Mouse (Mus musculus) embryonic facial prominence, embryonic 10.5 days (tissue): Measurements from ENCODE around the gene Tmem127. TPM values are rescaled to one million over a fixed set of nuclear protein-coding genes. Genes with fewer than 3 reads are reported as not detected.
"Not testable (repeated sequence)": the region's sequence is repeated elsewhere in the genome, so short reads cannot be mapped to it uniquely, and the experiment has no call there.

ENCODE experiments used
- DNase-seq: peaks from one replicate; pipeline ENCODE4 v3.0.0-alpha.2; 2017; ENCODE audit warnings: low spot score
- H3K27ac ChIP-seq: fragments of 300-500 bp; sonication (generic); replicated peaks from 2 replicates; pipeline ENCODE4 v1.5.1; 2016; ENCODE audit warnings: mild to moderate bottlenecking
- H3K27me3 ChIP-seq: fragments of 300-500 bp; sonication (generic); replicated peaks from 2 replicates; pipeline ENCODE4 v1.6.1; 2016; ENCODE audit warnings: low read depth, mild to moderate bottlenecking; ENCODE audit not compliant: poor library complexity, severe bottlenecking
- H3K36me3 ChIP-seq: fragments of 300-500 bp; sonication (generic); replicated peaks from 2 replicates; pipeline ENCODE4 v1.6.1; 2016; ENCODE audit warnings: mild to moderate bottlenecking, moderate library complexity
- H3K4me1 ChIP-seq: fragments of 300-500 bp; sonication (generic); 2 replicates; pipeline ENCODE4 v1.6.1; 2016
- H3K4me3 ChIP-seq: fragments of 300-500 bp; sonication (generic); 2 replicates; pipeline ENCODE4 v1.5.1; 2016; ENCODE audit warnings: mild to moderate bottlenecking, moderate library complexity
- H3K9me3 ChIP-seq: fragments of 300-500 bp; sonication (generic); 2 replicates; pipeline ENCODE4 v1.6.1; 2016; ENCODE audit warnings: mild to moderate bottlenecking
- WGBS: fragments of 180-500 bp; shearing (Covaris S2); methylation state at CpG from one replicate; pipeline ENCODE4 v1.1.7; 2016; 5-methylcytosine and 5-hydroxymethylcytosine counted together
- polyA plus RNA-seq: library from polyadenylated mRNA; unstranded; fragments of >200 nt; fragmentation: Nextera tagmentation; extraction: Ambion mirVana; gene quantifications from 2 replicates; pipeline ENCODE4 v1.2.1, GENCODE M21; 2016

Gene Tmem127
- polyA plus RNA-seq, 1 experiment from 2014 or later: 22.5 TPM

DNA sequence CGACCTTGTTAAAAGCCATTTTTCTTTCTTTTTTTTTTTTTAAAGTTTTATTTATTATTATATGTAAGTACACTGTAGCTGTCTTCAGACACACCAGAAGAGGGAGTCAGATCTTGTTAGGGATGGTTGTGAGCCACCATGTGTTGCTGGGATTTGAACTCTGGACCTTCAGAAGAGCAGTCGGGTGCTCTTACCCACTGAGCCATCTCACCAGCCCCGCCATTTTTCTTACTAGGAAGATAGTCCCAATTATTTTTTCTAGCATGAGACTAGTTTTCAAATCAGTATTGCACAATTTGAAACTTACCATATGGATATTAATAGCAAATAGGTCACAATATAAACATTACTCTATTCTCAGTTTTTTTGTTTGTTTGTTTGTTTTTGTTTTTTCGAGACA lies 24.3 kb downstream of the Tmem127 start:
- not testable (repeated sequence) for H3K9me3 ChIP-seq, DNase-seq, H3K4me3 ChIP-seq, H3K27me3 ChIP-seq, H3K27ac ChIP-seq
- WGBS: 92% methylated on average over 4 of the region's 4 CpGs
- Histone ChIP-seq H3K36me3 (peaks cover 14% of the 10 kb centered on the region), H3K4me1 (peaks cover 18% of the 10 kb centered on the region)

DNA sequence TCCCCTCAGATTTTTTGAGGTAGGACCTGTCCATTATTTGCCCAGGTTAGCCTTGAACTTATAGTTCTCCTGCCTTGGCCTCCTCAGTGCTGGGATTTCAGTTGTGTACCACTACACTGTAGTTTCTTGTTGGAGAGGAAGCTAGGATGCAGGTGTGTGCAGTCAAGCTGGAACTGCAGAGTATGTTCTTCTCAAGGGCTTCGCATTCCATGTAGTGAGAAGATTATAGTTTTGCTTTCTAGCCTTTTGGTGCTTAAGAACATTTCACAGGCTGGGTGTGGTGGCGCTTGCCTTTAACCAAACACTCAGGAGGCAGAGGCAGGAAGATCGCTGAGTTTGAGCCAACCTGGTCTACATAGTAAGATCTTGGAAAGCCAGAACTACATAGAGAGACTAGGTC lies 25.1 kb downstream of the Tmem127 start:
- H3K27ac ChIP-seq: no peak overlapping the region
- no peak for DNase-seq
- no peaks in the 10 kb centered on the region for H3K27me3 ChIP-seq
- no peak overlapping the region for H3K4me3 ChIP-seq
- peaks cover 14% of the 10 kb centered on the region for H3K36me3 ChIP-seq
- no peaks in the 10 kb centered on the region for H3K9me3 ChIP-seq
- 95% methylated on average over 3 of the region's 3 CpGs for WGBS
- H3K4me1 ChIP-seq: peaks cover 18% of the 10 kb centered on the region

GRCm38 (mm10) chr2:127274590-127274989 lies 26.9 kb downstream of the Tmem127 start:
- H3K9me3 ChIP-seq: no peaks in the 10 kb centered on the region
- H3K27ac ChIP-seq: no peak overlapping the region
- peaks cover 14% of the 10 kb centered on the region for H3K36me3 ChIP-seq
- no peaks in the 10 kb centered on the region for H3K27me3 ChIP-seq
- H3K4me3 ChIP-seq: no peak overlapping the region
- DNase-seq: no peak
- peaks cover 16% of the 10 kb centered on the region for H3K4me1 ChIP-seq
- WGBS: 89% methylated on average over 2 of the region's 2 CpGs

DNA sequence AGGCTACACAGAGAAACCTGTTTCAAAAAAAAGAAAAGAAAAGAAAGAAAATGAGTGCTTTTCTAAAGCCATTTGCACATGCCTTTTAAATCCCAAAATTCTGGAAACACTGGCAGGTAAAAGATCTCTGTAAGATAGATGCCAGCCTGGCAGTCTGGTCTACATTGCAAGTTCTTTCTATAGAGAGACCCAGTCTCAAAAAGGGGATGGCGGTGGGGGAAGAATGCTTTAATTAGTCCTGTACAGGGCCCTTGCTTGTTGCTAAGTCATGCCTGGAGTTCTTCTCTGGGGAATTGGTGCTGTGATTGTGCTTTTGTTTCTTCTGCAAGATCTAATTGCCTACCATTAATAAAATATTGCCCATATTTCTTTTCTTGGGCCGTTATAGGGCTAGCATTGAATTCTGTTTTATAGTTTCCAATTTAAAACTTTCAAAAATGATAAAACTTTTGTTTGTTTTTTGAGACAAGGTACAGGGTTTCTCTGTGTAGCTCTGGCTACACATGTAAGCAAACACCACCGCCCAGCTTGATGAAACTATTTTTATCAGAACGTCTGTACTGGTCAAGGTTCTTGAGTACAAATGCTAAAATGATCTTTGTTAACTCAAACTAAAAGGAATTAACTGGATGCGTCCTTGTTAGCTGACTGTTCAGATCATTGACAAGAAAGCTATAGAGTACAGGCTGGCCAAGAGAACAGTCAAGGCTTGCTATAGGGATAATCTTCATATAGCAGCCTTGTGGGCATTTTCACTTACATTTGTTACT lies 28.0 kb downstream of the Tmem127 start:
- H3K27ac ChIP-seq: no peak overlapping the region
- peaks cover 15% of the 10 kb centered on the region for H3K4me1 ChIP-seq
- no peak overlapping the region for H3K4me3 ChIP-seq
- H3K9me3 ChIP-seq: no peaks in the 10 kb centered on the region
- H3K36me3 ChIP-seq: peaks cover 14% of the 10 kb centered on the region
- DNase-seq: no peak
- 88% methylated on average over 5 of the region's 5 CpGs for WGBS
- no peaks in the 10 kb centered on the region for H3K27me3 ChIP-seq

GRCm38 (mm10) chr2:127278162-127278561 lies 30.5 kb downstream of the Tmem127 start:
- Histone ChIP-seq H3K36me3 (peaks cover 5% of the 10 kb centered on the region; the same call in 1 of the 2 replicates), H3K27me3 (no peaks in the 10 kb centered on the region), H3K4me3 (no peak overlapping the region), H3K4me1 (peaks cover 6% of the 10 kb centered on the region; the same call in 1 of the 2 replicates), H3K9me3 (no peaks in the 10 kb centered on the region), H3K27ac (no peak overlapping the region)
- DNase-seq: no peak

DNA sequence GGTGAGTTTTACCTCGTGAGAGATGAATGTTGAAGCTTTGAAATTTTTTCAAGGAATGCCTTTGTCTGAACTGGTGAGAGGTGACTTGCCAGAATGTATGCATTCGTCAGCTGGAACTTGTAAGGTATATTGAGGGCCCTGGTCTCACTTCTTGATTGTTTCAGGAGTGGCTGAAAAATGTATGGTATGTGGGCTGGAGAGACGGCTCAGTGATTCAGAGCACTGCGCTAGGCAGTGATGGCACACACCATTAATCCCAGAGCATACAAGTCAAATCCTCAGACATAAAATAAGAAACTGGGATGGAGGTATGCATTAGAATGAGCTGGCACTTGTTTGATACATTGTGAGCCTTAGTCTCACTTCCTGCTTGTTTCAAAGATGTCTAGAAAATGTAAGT lies 44.5 kb downstream of the Tmem127 start:
- 84% methylated on average over 4 of the region's 4 CpGs for WGBS
- no peaks in the 10 kb centered on the region for H3K4me1 ChIP-seq
- no peak overlapping the region for H3K4me3 ChIP-seq
- H3K36me3 ChIP-seq: peaks cover 94% of the 10 kb centered on the region
- H3K27me3 ChIP-seq: no peaks in the 10 kb centered on the region
- no peak overlapping the region for H3K27ac ChIP-seq
- DNase-seq: no peak
- H3K9me3 ChIP-seq: no peaks in the 10 kb centered on the region

DNA sequence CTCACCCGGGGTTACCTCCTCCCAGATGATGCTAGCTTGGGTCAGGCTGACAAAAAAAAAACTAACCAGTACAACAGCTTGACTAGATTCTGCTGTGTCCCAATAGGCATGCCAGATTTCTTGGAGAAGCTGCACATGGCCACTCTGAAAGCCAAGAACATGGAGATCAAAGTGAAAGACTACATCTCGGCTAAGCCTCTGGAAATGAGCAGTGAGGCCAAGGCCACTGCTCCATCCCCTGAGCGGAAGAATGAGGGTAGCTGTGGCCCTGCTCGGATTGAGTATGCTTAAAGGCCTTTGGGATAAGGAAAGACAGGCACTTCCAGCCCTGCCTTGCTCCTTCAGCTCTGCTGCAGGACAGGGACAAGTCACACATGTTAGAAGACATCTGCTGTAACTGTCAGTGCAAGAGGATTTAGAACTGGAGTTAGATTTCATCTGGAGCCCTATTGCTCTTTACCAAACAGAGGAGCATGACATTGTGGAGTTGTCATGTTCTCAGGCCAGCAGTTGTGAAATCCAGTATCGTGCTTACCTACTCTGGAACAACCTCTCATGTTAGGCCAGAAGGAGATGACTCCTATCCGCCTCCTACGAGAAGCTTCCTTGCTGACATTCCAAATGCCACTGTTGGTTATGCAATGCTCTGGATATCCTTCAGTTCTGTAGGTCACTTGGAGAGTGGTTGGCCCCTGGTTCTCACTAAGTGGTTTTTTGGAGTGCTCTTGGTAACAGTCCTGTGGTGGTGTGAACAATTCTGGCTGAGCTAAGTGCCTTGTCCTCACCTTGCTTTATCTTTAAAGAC lies 49.5 kb downstream of the Tmem127 start:
- peaks cover 94% of the 10 kb centered on the region for H3K36me3 ChIP-seq

DNA sequence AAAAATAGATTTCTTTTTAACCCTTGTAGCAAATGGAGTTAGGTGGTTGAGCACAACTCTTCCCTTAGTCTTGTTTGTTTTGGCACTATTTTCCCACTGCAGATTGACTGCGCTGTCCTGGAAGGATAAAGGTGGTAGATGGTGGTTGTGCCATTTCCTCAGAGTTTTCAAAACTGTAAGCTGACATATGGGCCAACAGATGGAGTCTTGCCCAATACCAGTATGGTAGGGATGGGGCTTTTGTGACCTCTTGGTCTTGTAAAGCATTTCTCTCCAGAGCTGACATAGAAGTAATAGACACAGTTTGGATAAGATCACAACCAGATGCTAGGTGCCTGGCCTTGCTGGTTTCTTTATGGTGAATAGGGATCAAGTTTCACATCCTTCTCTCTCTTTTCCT lies 50.3 kb downstream of the Tmem127 start:
- Histone ChIP-seq H3K9me3 (no peaks in the 10 kb centered on the region), H3K4me1 (peaks cover 4% of the 10 kb centered on the region; the same call in 1 of the 2 replicates), H3K27me3 (no peaks in the 10 kb centered on the region), H3K36me3 (peaks cover 87% of the 10 kb centered on the region), H3K4me3 (no peak overlapping the region), H3K27ac (no peak overlapping the region)
- DNase-seq: no peak
- 98% methylated on average over 1 of the region's 1 CpGs for WGBS

More for the DNA sequence above, 49.5 kb downstream of the Tmem127 start:
- Histone ChIP-seq H3K27me3 (no peaks in the 10 kb centered on the region), H3K9me3 (no peaks in the 10 kb centered on the region), H3K4me1 (peaks cover 4% of the 10 kb centered on the region; the same call in 1 of the 2 replicates), H3K4me3 (no peak overlapping the region), H3K27ac (no peak overlapping the region)
- WGBS: 92% methylated on average over 7 of the region's 7 CpGs
- no peak for DNase-seq

- Histone ChIP-seq H3K9me3 (no peaks in the 10 kb centered on the region), H3K36me3 (peaks cover 60% of the 10 kb centered on the region), H3K4me1 (peaks cover 4% of the 10 kb centered on the region; the same call in 1 of the 2 replicates), H3K4me3 (no peak overlapping the region), H3K27ac (no peak overlapping the region), H3K27me3 (no peaks in the 10 kb centered on the region)
- 86% methylated on average over 3 of the region's 3 CpGs for WGBS
- DNase-seq: no peak
Observed at GRCm38 (mm10) chr2:127300701-127301100, 53.0 kb downstream of the Tmem127 start.

- Histone ChIP-seq H3K4me3 (no peak overlapping the region), H3K4me1 (peaks cover 4% of the 10 kb centered on the region; the same call in 1 of the 2 replicates), H3K36me3 (peaks cover 49% of the 10 kb centered on the region), H3K9me3 (no peaks in the 10 kb centered on the region), H3K27ac (no peak overlapping the region), H3K27me3 (no peaks in the 10 kb centered on the region)
- WGBS: 92% methylated on average over 3 of the region's 3 CpGs
- DNase-seq: no peak
Observed at GRCm38 (mm10) chr2:127301883-127302282, 54.2 kb downstream of the Tmem127 start.

DNA sequence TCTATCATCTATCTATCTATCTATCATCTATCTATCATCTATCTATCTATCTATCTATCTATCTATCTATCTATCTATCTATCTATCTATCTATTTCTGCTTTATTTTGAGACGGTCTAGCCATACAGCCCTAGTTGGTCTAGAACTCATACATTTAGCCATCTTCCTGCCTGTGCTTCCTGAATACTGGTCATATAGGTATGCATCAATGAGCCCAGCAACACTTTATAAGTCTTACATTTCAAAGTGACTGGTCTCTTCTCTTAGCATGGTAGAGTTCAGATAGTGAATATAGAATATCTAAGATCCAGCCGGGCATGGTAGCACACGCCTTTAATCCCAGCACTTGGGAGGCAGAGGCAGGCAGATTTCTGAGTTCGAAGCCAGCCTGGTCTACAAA lies 56.5 kb downstream of the Tmem127 start:
- 93% methylated on average over 4 of the region's 4 CpGs for WGBS
- not testable (repeated sequence) for H3K27me3 ChIP-seq, DNase-seq, H3K4me3 ChIP-seq, H3K4me1 ChIP-seq, H3K27ac ChIP-seq, H3K9me3 ChIP-seq
- H3K36me3 ChIP-seq: peaks cover 25% of the 10 kb centered on the region

- WGBS: 86% methylated on average over 3 of the region's 3 CpGs
- Histone ChIP-seq H3K27ac (no peak overlapping the region), H3K4me3 (no peak overlapping the region), H3K4me1 (no peaks in the 10 kb centered on the region), H3K27me3 (no peaks in the 10 kb centered on the region), H3K36me3 (peaks cover 20% of the 10 kb centered on the region), H3K9me3 (no peaks in the 10 kb centered on the region)
- no peak for DNase-seq
Observed at GRCm38 (mm10) chr2:127304609-127305210, 57.0 kb downstream of the Tmem127 start.
